Mouse (Mus musculus) layer of hippocampus, adult 9-10 months (tissue): ENCODE data around the gene Pgd.
"Not testable (repeated sequence)": the region's sequence is repeated elsewhere in the genome, so short reads cannot be mapped to it uniquely, and the experiment has no call there.

ENCODE experiments used
- DNase-seq: peaks from one replicate; pipeline ENCODE4 v3.0.0; 2022; ENCODE audit warnings: low spot score

The Pgd gene

DNA sequence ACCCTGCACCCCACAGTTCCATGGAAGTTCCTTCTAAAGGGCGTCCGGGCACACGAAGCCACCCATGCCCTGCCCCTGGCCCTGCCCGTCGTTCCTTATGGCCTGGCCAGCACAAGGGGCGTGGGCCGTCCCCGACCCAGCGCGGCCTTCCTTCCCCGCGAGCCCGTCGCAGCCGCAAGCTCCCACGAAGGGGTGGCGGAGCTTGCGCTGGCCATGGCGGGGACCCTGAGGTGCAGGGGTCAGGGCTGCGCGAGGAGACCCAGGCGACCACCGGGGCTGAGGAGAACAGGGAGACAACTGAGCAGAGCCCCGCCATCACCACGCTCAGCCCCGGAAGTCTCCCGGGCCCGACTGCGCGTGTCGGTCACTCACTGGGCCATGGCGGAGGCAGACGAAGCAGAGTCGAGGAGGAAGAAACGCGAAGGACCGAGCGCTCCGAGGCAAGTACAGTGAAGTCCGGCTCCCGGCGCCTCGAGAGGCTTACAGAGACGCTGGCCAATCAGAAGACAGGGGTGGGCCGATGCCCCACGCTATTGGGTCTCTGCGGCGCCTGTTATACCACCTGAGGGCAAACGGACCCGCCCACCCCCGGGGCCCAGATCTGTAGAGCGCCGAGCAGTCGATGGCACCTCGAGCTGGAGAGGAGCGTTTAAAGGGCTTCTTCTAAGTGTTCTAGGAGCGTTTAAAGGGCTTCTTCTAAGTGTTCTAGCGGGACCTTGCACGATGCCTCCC, at the start of gene Pgd:
Pgd (minus strand) TSS at position 557 of the 732 bp plus-strand sequence.
- peak; percentile 91 for DNase-seq

DNA sequence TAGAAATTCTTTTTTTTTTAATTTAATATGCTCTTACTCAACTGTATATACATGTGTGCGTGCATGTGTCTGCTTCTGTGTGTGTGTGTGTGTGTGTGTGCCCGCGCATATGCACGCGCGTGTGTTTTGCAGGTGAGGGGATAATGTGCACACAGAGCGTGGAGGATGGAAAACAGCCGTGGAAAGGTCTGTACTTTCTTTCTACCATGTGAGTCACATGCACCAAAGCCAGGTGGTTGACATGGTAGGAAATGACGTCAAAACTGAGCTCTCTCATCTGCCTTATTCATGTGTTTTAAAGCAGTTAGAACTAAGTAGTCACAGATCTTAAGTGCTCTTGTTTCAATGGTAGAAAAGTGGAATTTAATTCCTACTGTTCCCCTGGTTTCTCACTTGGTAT, 49.4 kb upstream of the Pgd start:
- DNase-seq, result no peak

DNA sequence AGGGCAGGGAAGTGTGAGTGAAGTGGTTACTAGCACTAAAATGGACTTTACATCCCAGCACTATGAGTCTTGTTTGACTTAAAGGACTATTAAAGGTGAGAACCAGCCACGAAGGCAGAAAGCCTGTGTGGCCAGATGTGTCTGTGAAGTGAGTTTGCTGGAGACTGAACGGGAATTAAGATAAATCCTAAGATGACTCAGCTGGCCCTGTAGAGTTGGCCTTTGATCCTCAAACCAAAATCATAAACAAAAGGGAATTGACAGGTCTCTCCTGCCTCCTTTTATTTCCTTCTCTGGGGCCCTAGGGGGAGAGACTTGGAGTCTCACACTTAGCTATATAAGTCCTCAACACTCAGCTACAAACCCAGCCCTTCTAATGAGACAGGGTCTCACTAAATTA, 48.8 kb upstream of the Pgd start:
- no peak for DNase-seq

DNA sequence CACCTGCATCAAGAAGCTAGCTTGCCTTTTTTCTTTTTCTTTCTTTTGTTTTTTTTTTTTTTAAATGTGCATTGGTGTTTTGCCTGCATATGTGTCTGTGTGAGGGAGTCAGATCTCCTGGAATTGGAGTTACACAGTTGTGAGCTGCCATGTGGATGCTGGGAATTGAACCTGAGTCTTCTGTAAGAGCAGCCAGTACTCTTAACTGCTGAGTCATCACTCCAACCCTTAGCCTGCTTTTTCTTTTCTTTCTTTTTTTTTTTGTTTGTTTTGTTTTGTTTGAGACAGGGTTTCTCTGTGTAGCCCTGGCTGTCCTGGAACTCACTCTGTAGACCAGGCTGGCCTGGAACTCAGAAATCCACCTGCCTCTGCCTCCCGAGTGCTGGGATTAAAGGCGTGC, 47.9 kb upstream of the Pgd start:
- not testable (repeated sequence) for DNase-seq

DNA sequence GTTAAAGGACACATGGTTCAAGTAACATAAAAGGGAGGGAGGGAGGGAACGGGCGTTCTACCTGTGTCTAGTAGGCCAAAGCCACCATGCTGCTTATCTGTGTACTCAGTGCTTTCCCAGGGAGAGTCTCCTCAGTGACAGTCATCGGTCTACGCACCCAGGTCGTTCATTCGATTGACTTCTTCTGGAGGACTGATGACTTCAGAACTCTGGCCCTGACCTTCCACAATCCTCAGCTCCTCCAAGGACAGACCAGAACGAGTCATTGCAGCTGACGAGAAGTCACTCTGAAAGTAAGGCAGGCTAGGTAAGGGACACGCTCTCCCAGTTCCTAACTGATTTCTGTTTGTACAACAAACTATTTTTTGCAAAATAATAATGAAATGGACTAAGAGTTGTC, 46.9 kb upstream of the Pgd start:
- DNase-seq, result no peak

DNA sequence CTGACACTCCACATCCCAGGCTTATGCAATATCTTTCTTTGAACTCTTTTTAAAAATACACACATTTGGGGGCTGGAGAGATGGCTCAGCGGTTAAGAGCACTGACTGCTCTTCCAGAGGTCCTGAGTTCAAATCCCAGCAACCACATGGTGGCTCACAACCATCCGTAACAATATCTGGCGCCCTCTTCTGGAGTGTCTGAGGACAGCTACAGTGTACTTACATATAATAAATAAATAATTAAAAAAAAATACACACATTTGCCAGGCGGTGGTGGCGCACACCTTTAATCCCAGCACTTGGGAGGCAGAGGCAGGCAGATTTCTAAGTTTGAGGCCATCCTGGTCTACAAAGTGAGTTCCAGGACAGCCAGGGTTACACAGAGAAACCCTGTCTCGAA, 44.9 kb upstream of the Pgd start:
- not testable (repeated sequence) for DNase-seq

DNA sequence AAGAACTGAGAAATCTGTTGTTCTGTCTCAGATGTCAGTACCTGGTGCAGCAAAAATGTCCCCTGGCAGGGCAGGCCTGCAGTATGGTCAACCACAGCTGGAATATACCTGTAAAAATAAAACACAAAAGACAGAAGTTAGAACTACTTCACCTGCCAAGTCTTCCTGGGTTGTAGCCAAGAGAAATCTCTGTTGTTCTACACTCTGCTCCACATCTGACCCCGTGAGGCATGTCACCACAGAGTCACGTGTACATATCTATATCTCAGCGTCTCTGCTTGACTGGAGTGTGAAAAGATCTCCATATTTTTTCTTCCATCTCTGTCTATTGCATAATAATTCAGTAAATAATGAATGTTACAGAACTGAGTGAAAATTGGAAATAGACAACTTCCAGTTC, 35.9 kb upstream of the Pgd start:
- DNase-seq, result no peak

DNA sequence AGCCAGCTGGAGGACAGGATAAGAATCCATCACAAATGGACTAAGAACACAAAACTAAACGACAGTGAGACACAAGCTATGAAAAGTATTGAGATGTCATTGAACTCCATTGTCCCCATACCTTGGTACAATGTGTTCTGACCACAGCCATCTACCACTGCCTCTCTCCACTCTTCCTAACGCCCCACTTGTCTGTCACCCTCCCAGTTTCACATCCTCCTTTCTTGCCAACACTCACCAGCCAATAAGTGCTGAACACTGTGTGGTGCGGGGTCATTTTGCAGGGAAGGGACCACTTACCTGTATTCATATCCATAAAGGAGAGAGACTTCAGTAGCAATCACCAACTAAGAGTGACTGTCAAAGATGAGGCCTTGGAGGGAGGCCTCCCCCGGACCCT, 34.5 kb upstream of the Pgd start:
- DNase-seq, result no peak

DNA sequence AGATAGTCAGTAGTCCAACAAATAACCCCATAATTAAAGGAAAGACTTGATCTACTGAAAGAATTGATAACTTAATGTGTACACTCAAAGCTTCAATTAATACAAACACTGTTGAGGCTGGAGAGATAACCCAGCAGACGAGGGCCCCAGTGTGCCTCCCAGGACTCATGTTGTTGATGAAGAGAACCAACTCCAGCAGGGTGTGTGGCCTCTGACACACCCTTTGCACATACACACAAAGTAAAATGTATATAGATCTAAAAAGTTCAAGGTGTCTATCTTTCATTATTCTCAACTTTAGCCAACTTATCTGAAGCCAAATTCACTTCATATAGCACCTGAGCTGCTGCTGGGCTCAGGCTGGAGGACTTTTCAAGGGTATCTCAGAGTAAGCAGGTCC, 30.6 kb upstream of the Pgd start:
- no peak for DNase-seq

DNA sequence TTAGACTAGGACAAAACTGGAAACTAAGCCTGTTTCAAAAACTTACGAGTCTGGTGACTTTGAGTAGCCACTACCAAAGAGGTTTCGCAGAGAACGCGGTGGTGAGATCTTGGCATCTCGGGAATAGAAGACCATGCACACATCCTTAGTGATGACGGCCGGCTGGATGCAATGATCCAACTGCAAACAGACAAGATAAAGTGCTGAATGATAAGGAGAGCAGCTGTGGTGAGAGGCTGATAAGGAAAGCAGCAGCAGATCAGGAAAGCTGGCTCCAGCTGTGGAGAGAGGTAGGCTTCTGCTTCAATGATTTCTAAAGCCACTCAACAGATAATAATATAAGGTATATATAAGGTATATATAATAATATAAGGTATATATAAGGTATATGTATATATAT, 24.5 kb upstream of the Pgd start:
- DNase-seq, result no peak

DNA sequence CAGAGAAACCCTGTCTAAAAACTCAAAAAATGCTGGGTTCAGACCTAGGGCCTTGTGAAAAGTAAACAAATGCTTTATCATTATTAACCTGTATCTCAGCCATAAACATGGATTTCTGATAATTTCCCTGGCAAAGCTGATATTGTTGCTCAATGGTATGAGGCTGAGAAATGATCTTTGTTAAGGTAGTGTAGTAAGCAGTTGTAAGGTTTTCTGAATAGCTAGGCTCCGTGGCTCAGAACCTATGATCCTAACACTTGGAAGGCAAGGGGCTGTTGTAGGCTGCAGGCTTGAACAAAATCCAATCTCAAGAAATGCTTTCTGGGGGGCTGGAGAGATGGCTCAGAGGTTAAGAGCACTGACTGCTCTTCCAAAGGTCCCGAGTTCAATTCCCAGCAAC, 22.0 kb upstream of the Pgd start:
- DNase-seq, result no peak

DNA sequence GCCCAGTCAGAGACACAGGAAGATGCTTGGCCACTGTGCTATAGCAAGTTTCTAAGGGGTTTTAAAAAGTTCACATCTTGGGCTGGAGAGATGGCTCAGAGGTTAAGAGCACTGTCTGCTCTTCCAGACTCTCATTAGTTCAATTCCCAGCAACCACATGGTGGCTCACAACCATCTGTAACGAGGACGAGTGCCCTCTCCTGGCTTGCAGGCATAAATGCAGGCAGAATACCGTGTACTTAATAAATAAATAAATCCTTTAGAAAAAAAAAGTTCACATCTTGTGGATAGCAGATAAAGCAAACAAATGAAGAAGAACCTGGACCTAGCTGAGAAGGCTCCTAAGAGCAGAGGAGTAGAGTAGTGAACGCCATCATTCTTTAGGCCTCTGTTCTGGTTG, 16.2 kb upstream of the Pgd start:
- no peak for DNase-seq

DNA sequence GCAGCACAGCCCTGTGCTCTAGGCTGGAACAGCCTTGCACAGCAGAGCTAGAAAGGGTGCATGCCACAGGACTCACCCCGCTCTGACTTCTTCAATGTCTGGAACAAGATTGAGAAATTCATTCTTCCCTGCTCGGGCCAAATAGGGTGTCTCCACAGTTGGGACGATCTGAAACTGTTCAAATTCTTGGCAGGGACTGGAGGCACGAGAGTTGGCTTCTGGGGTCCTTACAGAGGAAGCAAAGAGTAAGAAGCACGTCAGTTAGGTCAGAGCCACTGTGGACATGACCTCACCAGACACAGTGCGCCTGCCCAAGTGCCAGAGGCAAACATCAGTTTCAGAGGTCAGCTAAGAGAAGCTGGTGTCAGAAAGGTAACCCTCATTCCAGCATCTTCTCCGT, 15.6 kb upstream of the Pgd start:
- no peak for DNase-seq

DNA sequence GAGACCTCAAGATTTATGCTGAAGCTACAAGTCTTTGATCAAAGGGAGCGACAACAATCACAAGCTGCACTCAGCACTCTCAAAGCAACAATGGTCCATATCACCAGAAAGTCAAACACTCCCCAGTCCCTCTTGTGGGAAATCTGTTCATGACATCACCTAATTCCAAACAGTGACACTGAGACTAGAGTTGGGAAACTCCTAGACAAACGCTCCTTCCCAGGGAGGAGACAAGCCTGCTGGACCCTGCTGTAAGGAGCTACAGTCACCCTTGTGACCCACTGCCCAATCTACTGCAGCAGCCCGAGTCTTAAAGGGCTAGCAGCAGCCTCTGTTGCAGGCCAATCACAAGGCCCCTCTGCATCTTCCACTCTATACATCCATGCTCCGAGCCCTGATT, 13.0 kb upstream of the Pgd start:
- DNase-seq, result no peak

DNA sequence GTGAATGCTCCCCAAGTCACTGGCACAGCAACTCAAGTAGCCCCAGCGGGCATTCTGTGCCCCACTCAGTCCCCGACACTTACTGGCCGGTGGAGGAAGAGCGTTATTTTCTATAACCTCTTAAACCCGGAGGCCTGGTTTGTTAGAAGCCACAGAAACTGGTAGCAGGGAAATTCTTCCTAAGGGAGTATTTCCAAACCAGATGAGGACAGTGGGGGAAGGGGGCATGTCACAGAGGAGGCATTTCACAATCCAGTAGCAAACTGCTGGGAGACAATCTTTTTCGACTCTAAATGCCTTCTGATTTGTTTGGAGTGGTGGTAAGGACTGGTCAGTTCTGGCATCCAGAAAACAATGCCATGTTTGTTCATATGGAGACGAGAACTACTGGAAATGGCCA, 12.6 kb upstream of the Pgd start:
- no peak for DNase-seq

DNA sequence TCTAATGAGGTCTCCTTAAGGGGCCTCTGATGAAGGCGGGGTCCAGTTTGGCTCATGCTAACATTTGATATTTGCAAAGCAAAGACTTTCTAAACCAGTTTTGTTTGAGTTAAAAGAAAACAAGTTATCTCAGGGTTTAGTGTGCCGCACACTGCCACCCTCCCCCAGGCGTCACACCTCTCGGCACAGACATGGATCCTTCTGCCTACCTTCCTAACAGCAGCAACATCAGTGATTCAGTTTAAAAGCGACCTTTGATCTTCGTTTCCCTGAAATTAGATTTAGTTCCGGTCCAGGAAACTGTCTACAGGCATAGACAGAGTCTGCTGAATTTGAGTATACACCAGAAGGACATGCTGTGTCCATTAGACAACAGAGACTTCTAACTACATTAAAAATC, 11.8 kb upstream of the Pgd start:
- no peak for DNase-seq

DNA sequence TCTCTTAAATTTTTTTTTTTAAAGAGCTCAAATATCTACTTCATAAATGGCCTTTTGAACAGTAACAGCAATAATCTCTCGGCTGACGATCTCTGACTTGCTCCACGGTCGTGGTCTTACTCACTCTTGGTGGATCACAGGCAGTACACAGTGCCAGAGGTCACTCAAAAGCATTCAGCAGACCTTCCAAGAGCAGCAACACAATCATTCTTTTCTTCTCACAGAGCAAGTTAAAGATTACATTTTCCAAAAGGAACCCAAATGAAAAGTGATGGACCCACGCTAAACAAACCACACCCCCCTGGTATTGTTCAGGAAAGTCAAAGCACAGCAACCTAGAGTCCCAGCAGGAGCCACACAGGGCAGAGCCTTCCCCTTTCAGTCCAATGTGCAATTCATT, 10.5 kb upstream of the Pgd start:
- DNase-seq, result no peak

DNA sequence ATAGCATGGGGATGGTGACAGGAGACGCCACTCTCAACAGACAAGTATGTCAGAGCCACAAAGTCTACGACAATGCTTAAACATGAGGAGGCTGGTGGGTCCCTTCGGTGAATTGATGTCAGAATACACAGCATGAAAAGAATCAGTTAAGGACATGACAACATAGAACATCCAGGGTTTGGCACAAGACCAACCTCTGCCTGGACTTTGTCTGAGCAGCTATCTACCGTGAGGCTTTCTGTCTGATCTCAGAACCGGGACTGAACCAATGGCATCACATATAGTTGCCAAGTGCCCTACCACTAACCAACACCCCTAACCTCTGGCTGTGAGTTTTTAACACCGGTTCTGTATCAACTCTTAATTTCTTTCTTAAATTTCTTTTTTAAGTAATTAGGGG, 10.1 kb upstream of the Pgd start:
- no peak for DNase-seq

DNA sequence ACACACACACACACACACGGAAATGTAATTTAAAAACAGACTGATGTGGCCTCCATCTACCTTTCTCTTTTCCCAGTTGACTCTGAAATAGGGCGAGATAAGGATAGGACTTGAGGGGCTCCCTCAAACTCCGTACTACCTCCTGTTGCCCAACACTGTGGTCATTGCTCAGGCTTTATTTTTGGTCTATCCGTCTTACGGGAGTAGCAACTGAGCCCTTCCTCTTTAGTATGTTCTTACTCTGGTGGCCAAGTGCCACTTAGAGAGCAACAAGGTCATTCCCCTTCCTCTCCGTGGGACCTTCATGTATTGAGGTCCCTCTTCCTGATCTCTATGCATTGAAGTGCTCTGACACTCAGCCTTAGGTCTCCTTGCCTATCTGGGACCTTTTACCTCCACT, 7.1 kb upstream of the Pgd start:
- DNase-seq, result no peak

DNA sequence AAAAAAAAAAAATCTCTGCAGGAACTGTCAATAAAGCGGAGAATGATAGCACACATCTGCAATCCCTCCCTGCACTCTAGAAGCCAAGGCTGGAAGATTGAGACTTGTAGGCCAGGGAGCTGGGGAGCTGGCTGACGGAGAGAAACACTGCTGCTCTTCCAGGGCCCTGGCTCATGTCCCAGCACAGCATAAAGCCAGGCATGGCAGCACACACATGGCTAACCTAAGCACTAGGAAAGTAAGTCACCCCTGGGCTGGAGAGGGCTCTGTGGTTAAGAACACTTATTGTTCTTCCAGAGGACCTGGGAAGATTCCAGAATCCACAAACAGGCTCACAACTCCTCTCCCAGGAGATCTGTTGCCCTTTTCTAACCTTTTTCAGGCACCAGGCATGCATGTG, 6.1 kb upstream of the Pgd start:
- DNase-seq, result no peak

DNA sequence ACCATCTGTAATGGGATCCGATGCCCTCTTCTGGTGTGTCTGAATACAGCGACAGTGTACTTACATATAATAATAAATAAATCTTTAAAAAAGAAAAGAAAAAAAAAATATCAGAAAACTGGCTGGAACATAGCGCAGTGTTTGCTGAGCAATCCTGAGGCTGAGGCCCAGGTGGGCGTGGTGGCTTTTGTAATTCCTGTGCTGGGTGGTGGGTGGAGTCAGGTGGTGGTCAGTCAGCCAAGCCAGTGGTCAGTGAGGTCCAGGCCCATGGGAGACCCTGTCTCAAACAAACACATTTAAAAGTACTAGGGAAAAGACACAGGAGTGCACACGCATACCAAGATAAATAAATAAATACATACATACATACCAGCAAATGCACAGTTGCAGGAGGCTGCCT, 5.5 kb upstream of the Pgd start:
- no peak for DNase-seq

DNA sequence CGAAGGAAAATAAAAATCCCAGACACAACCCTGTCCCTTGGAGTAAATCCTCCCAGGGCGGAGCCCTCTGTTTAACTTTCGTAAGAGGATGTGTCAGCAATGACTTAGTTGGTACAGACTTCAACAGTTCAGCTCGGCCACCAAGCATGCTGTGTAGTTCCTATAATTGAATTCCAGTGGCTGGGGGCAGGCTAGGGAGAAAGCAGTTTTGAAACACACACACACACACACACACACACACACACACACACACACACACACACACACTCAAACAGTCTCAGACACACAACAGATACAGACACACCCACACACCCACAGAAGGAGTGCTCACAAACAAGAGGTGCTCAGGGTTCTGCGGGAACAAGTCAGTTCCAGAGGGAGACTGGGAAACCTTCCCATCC, 5.0 kb upstream of the Pgd start:
- no peak for DNase-seq

DNA sequence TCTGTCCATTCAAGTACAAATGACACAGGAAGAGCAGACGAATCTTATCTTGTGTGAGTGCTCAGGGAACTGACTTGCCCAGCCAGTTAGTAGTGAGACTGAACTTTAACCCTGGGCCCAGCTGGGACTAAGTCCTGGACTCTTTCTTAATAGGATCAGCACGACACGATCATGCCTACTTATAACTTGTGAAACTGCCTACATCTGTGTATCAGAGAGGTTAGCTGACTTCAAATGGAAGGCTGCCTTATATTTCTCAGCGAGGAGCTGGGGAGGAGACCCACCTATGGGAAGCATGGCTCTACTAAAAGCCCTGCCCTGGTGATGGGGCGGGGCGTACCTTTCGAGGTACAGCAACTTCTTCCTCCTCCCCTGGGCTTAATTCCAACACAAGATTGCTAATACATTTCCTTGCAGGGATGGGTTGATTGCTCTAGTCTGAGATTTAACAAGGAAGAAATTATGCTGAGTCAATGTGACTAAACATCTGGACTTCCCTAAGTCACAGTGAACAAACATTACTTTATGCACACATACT, 3.9 kb upstream of the Pgd start:
- DNase-seq, result no peak

DNA sequence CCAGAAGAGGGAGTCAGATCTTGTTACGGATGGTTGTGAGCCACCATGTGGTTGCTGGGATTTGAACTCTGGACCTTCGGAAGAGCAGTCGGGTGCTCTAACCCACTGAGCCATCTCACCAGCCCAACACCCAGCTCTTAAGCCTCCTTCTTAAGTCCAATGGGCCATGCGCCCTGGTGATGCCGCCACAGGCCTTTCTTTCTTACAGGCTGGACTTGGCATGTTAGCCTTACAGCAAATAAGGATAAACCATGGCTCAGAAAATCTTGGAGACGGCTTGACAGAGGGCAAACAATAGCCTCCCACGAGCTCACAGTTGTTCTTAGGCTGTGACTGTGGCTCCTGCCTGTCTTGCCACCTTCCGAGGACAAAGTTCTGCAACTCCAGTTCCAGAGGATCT, 3.4 kb upstream of the Pgd start:
- DNase-seq, result not testable (repeated sequence)

DNA sequence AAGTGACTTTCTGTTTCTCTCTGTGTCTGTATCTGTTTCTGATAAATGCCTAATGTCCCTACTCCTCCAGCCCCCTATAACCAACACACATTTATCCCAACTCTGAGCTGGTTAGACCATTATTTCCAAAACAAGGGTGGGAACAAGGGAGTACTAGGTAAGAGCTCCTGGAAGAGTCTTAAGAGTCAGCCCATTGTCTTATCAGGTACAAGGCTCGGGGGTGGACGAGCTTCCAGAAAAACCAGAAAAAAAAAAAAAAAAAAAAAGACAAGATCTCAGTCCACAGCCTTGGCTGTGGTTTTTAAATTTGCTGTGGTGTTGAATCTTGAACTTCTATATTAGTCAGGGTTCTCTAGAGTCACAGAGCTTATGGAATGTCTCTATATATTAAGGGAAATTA, 1.4 kb upstream of the Pgd start:
- DNase-seq, result no peak
